In the genomic region with DNA sequence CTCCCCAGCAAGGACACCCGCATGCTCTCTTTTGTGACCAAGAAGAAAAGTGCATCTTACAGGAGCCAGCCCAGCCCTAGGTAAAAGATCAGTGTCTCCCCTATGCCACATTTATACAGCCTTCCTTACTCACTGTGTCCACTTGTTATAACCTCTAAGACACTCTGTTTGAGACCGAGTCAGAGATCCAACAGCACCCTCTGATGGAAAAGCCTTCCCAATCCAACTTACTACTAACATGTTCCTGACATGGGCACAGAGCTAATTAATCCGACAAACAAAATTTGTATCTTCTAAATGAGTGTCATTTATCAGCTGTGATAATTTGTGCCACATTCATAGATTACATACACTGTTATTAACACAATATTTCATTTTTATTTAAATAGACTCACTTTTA, we compare ENCODE assay signal across 21 mouse cellular contexts. TPM values are rescaled to one million over a fixed set of nuclear protein-coding genes. Genes with fewer than 3 reads are reported as not detected.
"Had no signal": no experiment of that assay in that cellular context is flagged by ENCODE, and none has a peak within 500 bp of the region (broad histone marks: within the 10 kb centered on the region; RNA-seq: fewer than 3 reads in every experiment).

No protein-coding gene starts in this region.

- H3K9me3 ChIP-seq: lung, embryonic 15.5 days; midbrain, embryonic 12.5 days; neural tube, embryonic 12.5 days; stomach, embryonic 15.5 days had no signal

- H3K4me3 ChIP-seq: lung, embryonic 15.5 days; megakaryocyte, embryonic 14.5 days; midbrain, embryonic 12.5 days; neural tube, embryonic 12.5 days; stomach, embryonic 15.5 days had no signal

- H3K27me3 ChIP-seq: lung, embryonic 15.5 days; megakaryocyte, embryonic 14.5 days; midbrain, embryonic 12.5 days; neural tube, embryonic 12.5 days; stomach, embryonic 15.5 days had no signal

- DNase-seq: liver, postnatal 0 days; lung, adult 2 months; lung, postnatal 14 days; lung, postnatal 36 days; right cerebral cortex, postnatal 14 days; thymus, adult 2 months; thymus, postnatal 25 days; thymus, postnatal 4 days had no signal

- H3K27ac ChIP-seq: lung, embryonic 15.5 days; macrophage; midbrain, embryonic 12.5 days; neural tube, embryonic 12.5 days; stomach, embryonic 15.5 days; stomach, postnatal 0 days had no signal

- H3K9ac ChIP-seq: liver, postnatal 0 days; lung, embryonic 15.5 days; midbrain, embryonic 12.5 days; neural tube, embryonic 12.5 days; stomach, embryonic 15.5 days had no signal

- ATAC-seq: liver, postnatal 0 days; lung, postnatal 0 days; midbrain, embryonic 16.5 days had no signal

- H3K36me3 ChIP-seq: lung, embryonic 15.5 days; midbrain, embryonic 12.5 days; neural tube, embryonic 12.5 days; stomach, embryonic 15.5 days had no signal

- H3K4me1 ChIP-seq: megakaryocyte, embryonic 14.5 days; neural tube, embryonic 12.5 days; stomach, embryonic 15.5 days had no signal

- H3K4me2 ChIP-seq: lung, embryonic 15.5 days; midbrain, embryonic 12.5 days; neural tube, embryonic 12.5 days; stomach, embryonic 15.5 days had no signal

RNA-seq across cellular contexts. Expression of gene Ccna1, which starts 29.8 kb away (rescaled TPM):
- total RNA-seq: megakaryocyte progenitor cell, adult 5-6 weeks; monocyte, adult 5-6 weeks; neutrophil, adult 5-6 weeks had no signal
- polyA plus RNA-seq: liver, postnatal 0 days; macrophage; spleen, adult 2 months had no signal
